Mouse (Mus musculus): Measurements from ENCODE around the gene Cd200r3.

Cd200r3 gene

DNA sequence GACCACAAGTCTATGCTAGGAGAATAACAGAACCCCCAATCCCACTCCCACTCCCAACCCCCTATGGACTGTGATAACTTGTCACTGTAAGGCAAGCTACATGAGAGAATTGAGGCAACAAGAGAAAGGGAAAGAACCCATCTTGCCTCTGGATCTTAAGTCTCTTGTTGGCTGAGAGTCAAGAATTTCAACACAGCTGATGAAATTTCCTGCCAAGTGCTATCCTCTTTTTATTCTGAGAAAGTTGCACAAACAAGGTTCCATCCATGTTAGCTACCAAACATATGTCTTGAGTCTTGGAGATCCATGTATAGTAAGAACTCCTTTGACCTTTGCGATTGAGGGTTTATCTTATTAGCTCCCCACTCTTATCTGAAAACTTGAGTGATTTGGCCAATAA, 86.0 kb downstream of the Cd200r3 start:
- in situ Hi-C loops (cut with MboI; ENCODE audit: low sequenced_read_pairs): no loop called here

DNA sequence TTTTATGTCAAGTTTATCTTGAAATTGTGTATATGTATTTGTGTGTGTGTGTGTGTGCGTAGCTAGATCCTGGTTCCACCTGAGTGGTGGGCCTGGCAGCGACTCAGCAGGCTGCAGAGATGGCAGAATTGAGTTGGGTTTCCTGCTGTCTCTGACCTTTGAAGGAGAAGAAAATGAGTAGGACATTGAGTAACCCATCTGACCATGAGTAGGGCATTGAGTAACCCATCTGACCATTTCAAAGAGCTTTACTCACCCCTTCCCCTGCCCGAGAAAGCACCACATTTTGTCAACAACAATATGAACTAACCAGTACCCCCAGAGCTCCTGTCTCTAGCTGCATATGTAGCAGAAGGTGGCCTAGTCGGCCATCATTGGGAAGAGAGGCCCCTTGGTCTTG, 86.6 kb downstream of the Cd200r3 start:
- in situ Hi-C loops (cut with MboI; ENCODE audit: low sequenced_read_pairs): no loop called here

DNA sequence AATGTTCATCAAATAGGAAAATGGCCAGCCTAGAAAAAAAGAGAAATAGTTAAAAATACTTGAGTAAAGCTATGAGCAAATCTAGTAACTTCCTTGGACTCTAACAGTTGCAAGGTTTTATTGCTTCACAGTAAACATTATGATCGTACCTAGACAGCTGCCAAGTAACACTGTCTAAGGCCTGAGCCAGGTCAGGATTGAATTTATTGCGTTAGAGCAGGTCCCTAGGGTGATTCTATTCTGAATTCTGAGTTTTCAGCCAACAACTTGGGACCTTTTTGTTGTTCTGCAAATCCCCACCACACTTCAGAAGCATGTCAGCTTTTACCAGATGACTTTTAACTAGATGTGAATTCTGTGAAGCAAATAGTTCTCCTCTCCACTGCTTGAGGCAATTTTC, 87.3 kb downstream of the Cd200r3 start:
- in situ Hi-C loops (cut with MboI; ENCODE audit: low sequenced_read_pairs): no loop called here
